In the genomic region with DNA sequence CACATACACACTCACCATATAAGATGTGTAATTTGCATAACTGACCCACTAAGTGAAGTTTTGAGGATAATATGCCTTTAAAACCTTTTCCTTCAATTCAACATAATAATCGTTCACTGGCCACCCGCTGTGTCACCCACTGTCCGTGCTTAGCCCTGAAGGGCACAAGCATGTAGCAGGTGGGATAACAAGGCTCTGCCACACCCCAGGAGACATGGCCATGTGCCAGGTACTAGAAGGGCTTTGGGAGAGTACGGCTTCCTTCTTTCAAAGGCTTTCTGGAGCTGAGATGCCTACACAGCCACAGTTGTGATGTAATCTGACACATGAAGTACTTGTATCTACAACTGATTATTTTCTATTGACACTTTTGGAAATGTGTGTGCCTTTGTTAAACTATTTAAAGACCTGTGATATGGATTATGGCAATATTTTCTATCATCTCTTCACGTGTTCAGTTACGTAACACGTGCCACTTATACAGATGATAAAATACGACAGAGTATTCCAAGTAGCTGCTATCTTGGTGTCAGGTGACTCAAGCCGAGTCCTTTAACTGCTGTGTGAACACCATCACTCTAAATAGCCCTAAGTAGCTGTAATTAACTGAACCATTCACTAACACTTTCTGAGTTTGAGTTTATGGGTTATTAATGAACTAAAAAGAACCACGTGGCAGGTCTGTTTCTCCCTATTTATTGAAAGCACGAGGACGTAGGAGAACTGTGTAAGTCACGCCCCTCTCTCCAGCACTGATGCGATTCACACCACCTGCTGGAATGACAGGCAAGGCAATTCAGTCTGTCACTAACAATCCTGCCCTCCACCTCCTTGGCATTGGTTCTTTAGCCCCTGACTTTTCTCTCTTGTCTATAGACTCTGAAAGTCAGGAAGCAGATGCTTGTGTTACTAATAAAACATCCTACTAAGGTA, we compare ENCODE assay signal across 20 mouse cellular contexts.
DNase-seq lines count a peak whose midpoint lies in the region; ATAC-seq and TF ChIP-seq lines count a peak whose summit lies in the region.
"Had no signal": no experiment of that assay in that cellular context is flagged by ENCODE, and none has a peak within 500 bp of the region (broad histone marks: within the 10 kb centered on the region; RNA-seq: fewer than 3 reads in every experiment).

No protein-coding gene starts in this region.

- no peak overlapping the region for H3K4me3 ChIP-seq in heart, embryonic 13.5 days
- no peak overlapping the region for H3K4me3 ChIP-seq in kidney, postnatal 0 days (replicated peaks; ENCODE audit: low read depth, low read length)
- H3K4me3 ChIP-seq in intestine, postnatal 0 days (ENCODE audit: low read depth, low read length), result no peak overlapping the region
- H3K4me3 ChIP-seq: forebrain, embryonic 12.5 days; hindbrain, embryonic 15.5 days; midbrain, embryonic 13.5 days; myocyte; neural tube, embryonic 15.5 days had no signal

- DNase-seq in heart, adult 8-10 months (ENCODE audit: low spot score), result no peak
- no peak for DNase-seq in kidney, postnatal 0 days (ENCODE audit: low spot score)
- no peak for DNase-seq in kidney, adult 8-10 months
- peak; percentile 11 for DNase-seq in brain, embryonic 14.5 days (ENCODE audit: low read depth)
- no peak for DNase-seq in spleen, adult 18-20 months
- DNase-seq: adrenal gland, postnatal 36 days; B cell, adult 2 months; cerebellum, adult 2 months; gastrocnemius, postnatal 10 days; kidney, adult 18-20 months; lung, postnatal 10 days; right cerebral cortex, postnatal 14 days had no signal

- no peak for TF ChIP-seq POLR2A in brain, embryonic 14.5 days (IDR thresholded peaks at IDR 0.05; ENCODE audit: borderline replicate concordance, extremely low read depth, insufficient read depth, insufficient read length, poor library complexity, severe bottlenecking)

- 0 out of 2 replicates have a peak, but pooled peaks cover 5% of the 10 kb centered on the region for H3K9me3 ChIP-seq in heart, embryonic 13.5 days
- no peaks in the 10 kb centered on the region for H3K9me3 ChIP-seq in kidney, postnatal 0 days (replicated peaks; ENCODE audit: low read length)
- H3K9me3 ChIP-seq in intestine, postnatal 0 days (ENCODE audit: control insufficient read depth), result no peaks in the 10 kb centered on the region
- H3K9me3 ChIP-seq: forebrain, embryonic 12.5 days; hindbrain, embryonic 15.5 days; midbrain, embryonic 13.5 days; neural tube, embryonic 15.5 days had no signal

- WGBS in heart, embryonic 13.5 days, result 38% methylated on average over 14 of the region's 14 CpGs
- WGBS in kidney, postnatal 0 days, result 39% methylated on average over 14 of the region's 14 CpGs
- 37% methylated on average over 14 of the region's 14 CpGs for WGBS in intestine, postnatal 0 days

- no peak overlapping the region for H3K27ac ChIP-seq in heart, embryonic 13.5 days (replicated peaks)
- no peak overlapping the region for H3K27ac ChIP-seq in kidney, postnatal 0 days
- H3K27ac ChIP-seq in intestine, postnatal 0 days (ENCODE audit: low read depth, low read length), result no peak overlapping the region
- H3K27ac ChIP-seq: forebrain, embryonic 12.5 days; hindbrain, embryonic 15.5 days; liver, embryonic 14.5 days; midbrain, embryonic 13.5 days; neural tube, embryonic 15.5 days had no signal

- no peak overlapping the region for H3K9ac ChIP-seq in heart, embryonic 13.5 days
- H3K9ac ChIP-seq in kidney, postnatal 0 days (ENCODE audit: low read depth, low read length), result no peak overlapping the region
- no peak overlapping the region for H3K9ac ChIP-seq in intestine, postnatal 0 days (ENCODE audit: low read depth, low read length)
- H3K9ac ChIP-seq: forebrain, embryonic 12.5 days; hindbrain, embryonic 15.5 days; liver, embryonic 14.5 days; midbrain, embryonic 13.5 days; neural tube, embryonic 15.5 days had no signal

- TF ChIP-seq CTCF in kidney, postnatal 0 days (IDR thresholded peaks at IDR 0.05; ENCODE audit: low read depth), result no peak; the same call in 1 of the 2 replicates
- no peak for TF ChIP-seq CTCF in brain, embryonic 14.5 days (IDR thresholded peaks at IDR 0.05; ENCODE audit: borderline replicate concordance, extremely low read depth, insufficient read depth, insufficient read length)
- peak; percentile 32 for TF ChIP-seq CTCF in intestine, postnatal 0 days (IDR thresholded peaks at IDR 0.05; ENCODE audit: low read depth)

- H3K36me3 ChIP-seq in heart, embryonic 13.5 days, result no peaks in the 10 kb centered on the region
- no peaks in the 10 kb centered on the region for H3K36me3 ChIP-seq in kidney, postnatal 0 days (ENCODE audit: insufficient read depth, low read length)
- H3K36me3 ChIP-seq in intestine, postnatal 0 days (ENCODE audit: control insufficient read depth, insufficient read depth), result no peaks in the 10 kb centered on the region

- ATAC-seq in heart, embryonic 13.5 days (ENCODE audit: extremely low read depth, insufficient number of reproducible peaks, low FRiP score, low TSS enrichment), result no peak
- ATAC-seq in kidney, postnatal 0 days (replicated peaks; ENCODE audit: low FRiP score, low read depth), result 0 out of 2 replicates have a peak, but pooled peaks have one; percentile 22
- peak; percentile 56 for ATAC-seq in intestine, postnatal 0 days
- ATAC-seq: midbrain, embryonic 13.5 days had no signal

- peak overlapping the region; percentile 41 for H3K4me2 ChIP-seq in heart, embryonic 13.5 days
- no peak overlapping the region for H3K4me2 ChIP-seq in kidney, postnatal 0 days (ENCODE audit: low read length)
- H3K4me2 ChIP-seq in intestine, postnatal 0 days (replicated peaks; ENCODE audit: low read depth), result no peak overlapping the region
- H3K4me2 ChIP-seq: forebrain, embryonic 12.5 days; hindbrain, embryonic 15.5 days; midbrain, embryonic 13.5 days; neural tube, embryonic 15.5 days had no signal

- H3K27me3 ChIP-seq in heart, embryonic 13.5 days (replicated peaks), result no peaks in the 10 kb centered on the region
- no peaks in the 10 kb centered on the region for H3K27me3 ChIP-seq in kidney, postnatal 0 days (ENCODE audit: insufficient read depth, low read length)
- H3K27me3 ChIP-seq in intestine, postnatal 0 days (replicated peaks; ENCODE audit: control insufficient read depth, insufficient read depth, low read length), result no peaks in the 10 kb centered on the region
- H3K27me3 ChIP-seq: forebrain, embryonic 12.5 days; hindbrain, embryonic 15.5 days; midbrain, embryonic 13.5 days; neural tube, embryonic 15.5 days had no signal

- H3K4me1 ChIP-seq in heart, embryonic 13.5 days, result peaks cover 13% of the 10 kb centered on the region
- 0 out of 2 replicates have a peak, but pooled peaks cover 5% of the 10 kb centered on the region for H3K4me1 ChIP-seq in kidney, postnatal 0 days (replicated peaks; ENCODE audit: insufficient read depth, low read length)
- no peaks in the 10 kb centered on the region for H3K4me1 ChIP-seq in intestine, postnatal 0 days (replicated peaks; ENCODE audit: control insufficient read depth, insufficient read depth, low read length)
- H3K4me1 ChIP-seq: forebrain, embryonic 12.5 days; hindbrain, embryonic 15.5 days; midbrain, embryonic 13.5 days; neural tube, embryonic 15.5 days had no signal
